Mouse (Mus musculus) midbrain, postnatal 0 days (tissue): ENCODE results near the gene Scrn2. TPM values are rescaled to one million over a fixed set of nuclear protein-coding genes. Genes with fewer than 3 reads are reported as not detected.

Experiments used
- ATAC-seq: fragments of 200-750 bp; cut with Nextera tagmentation; 2 replicates; pipeline ENCODE4 v1.8.0; 2017; ENCODE audit warnings: moderate number of reproducible peaks, mild to moderate bottlenecking, moderate TSS enrichment, moderate library complexity; ENCODE audit not compliant: low FRiP score
- DNase-seq: peaks from one replicate; pipeline ENCODE4 v3.0.0-alpha.2; 2015; ENCODE audit warnings: low spot score
- H3K27ac ChIP-seq: fragments of 300-500 bp; sonication (generic); 2 replicates; pipeline ENCODE4 v1.5.1; 2014; ENCODE audit warnings: low read depth, mild to moderate bottlenecking, low read length, mixed read lengths
- H3K27me3 ChIP-seq: fragments of 300-500 bp; sonication (generic); 2 replicates; pipeline ENCODE4 v1.6.1; 2014; ENCODE audit warnings: low read length, control low read depth, mixed read lengths; ENCODE audit not compliant: insufficient read depth
- H3K36me3 ChIP-seq: fragments of 300-500 bp; sonication (generic); 2 replicates; pipeline ENCODE4 v1.6.1; 2014; ENCODE audit warnings: low read length, control low read depth, mixed read lengths; ENCODE audit not compliant: insufficient read depth
- H3K4me1 ChIP-seq: fragments of 300-500 bp; sonication (generic); 2 replicates; pipeline ENCODE4 v1.6.1; 2014; ENCODE audit warnings: mild to moderate bottlenecking, control low read depth, antibody characterized with exemption, low read length, mixed read lengths; ENCODE audit not compliant: insufficient read depth
- H3K4me2 ChIP-seq: fragments of 300-500 bp; sonication (generic); 2 replicates; pipeline ENCODE4 v1.6.1; 2014; ENCODE audit warnings: low read depth, mild to moderate bottlenecking, low read length, mixed read lengths; ENCODE audit not compliant: poor library complexity, severe bottlenecking
- H3K4me3 ChIP-seq: fragments of 300-500 bp; sonication (generic); 2 replicates; pipeline ENCODE4 v1.5.1; 2014; ENCODE audit warnings: low read depth, mild to moderate bottlenecking, low read length, moderate library complexity
- H3K9ac ChIP-seq: fragments of 300-500 bp; sonication (generic); replicated peaks from 2 replicates; pipeline ENCODE4 v1.6.1; 2014; ENCODE audit warnings: mild to moderate bottlenecking, low read length, moderate library complexity, mixed read lengths; ENCODE audit not compliant: poor library complexity, severe bottlenecking
- H3K9me3 ChIP-seq: fragments of 300-500 bp; sonication (generic); 2 replicates; pipeline ENCODE4 v1.6.1; 2016; ENCODE audit warnings: low read length, control low read depth
- CTCF ChIP-seq: IDR thresholded peaks from 2 replicates; pipeline ENCODE4 v1.5.1; 2016; ENCODE audit warnings: antibody characterized with exemption, mild to moderate bottlenecking
- WGBS: fragments of 180-500 bp; shearing (Covaris S2); extraction: QIAGEN DNeasy Blood & Tissue Kit; methylation state at CpG from one replicate; pipeline ENCODE4 v1.1.7; 2014; 5-methylcytosine and 5-hydroxymethylcytosine counted together
- polyA plus RNA-seq: library from polyadenylated mRNA; unstranded; fragments of >200 nt; fragmentation: Nextera tagmentation; extraction: Ambion mirVana; gene quantifications from 2 replicates; pipeline ENCODE4 v1.2.1, GENCODE M21; 2015
- total RNA-seq: library from RNA; depleted of rRNA; stranded (reverse); fragments of >200 nt; gene quantifications from 2 replicates; pipeline ENCODE4 v1.2.3, GENCODE M21; 2014; rRNA removed

The Scrn2 gene
- total RNA-seq (19.6 and 22.3 TPM in 2 replicates), polyA plus RNA-seq (11.1 and 11.9 TPM in 2 replicates)

- Histone ChIP-seq H3K9ac (peak within 1 kb of the TSS; percentile 67), H3K4me1 (no peaks in the 10 kb centered on the region; the same call in 1 of the 2 replicates), H3K36me3 (0 out of 2 replicates have a peak, but pooled peaks cover 2% of the 10 kb centered on the region), H3K9me3 (no peaks in the 10 kb centered on the region), H3K4me3 (peak within 1 kb of the TSS; percentile 63), H3K27me3 (peaks cover 9% of the 10 kb centered on the region; the same call in 1 of the 2 replicates), H3K4me2 (peak within 1 kb of the TSS; percentile 85), H3K27ac (peak within 1 kb of the TSS; percentile 69)
- WGBS = 0% methylated on average over 25 of the region's 25 CpGs
- ATAC-seq (peak; percentile 55; the same call in 1 of the 2 replicates), DNase-seq (peak; percentile 86)
- peak; percentile 90 for TF ChIP-seq CTCF
Observed at GRCm38 (mm10) chr11:97029686-97030417, at the start of gene Scrn2. Gene Scrn2, plus strand, starts transcription at chr11:97029938.

GRCm38 (mm10) chr11:96980021-96980420 is 49.7 kb upstream of the Scrn2 start:
- no peak for ATAC-seq
- H3K4me3 ChIP-seq = no peak overlapping the region
- WGBS = 76% methylated on average over 5 of the region's 5 CpGs
- no peak overlapping the region for H3K27ac ChIP-seq
- 0 out of 2 replicates have a peak, but pooled peaks cover 3% of the 10 kb centered on the region for H3K27me3 ChIP-seq
- H3K4me2 ChIP-seq = no peak overlapping the region
- no peak for DNase-seq
- no peaks in the 10 kb centered on the region for H3K36me3 ChIP-seq
- H3K9me3 ChIP-seq = no peaks in the 10 kb centered on the region
- no peak overlapping the region for H3K9ac ChIP-seq
- peaks cover 11% of the 10 kb centered on the region for H3K4me1 ChIP-seq
- TF ChIP-seq CTCF = no peak

- WGBS = 72% methylated on average over 15 of the region's 15 CpGs
- no peak overlapping the region for H3K9ac ChIP-seq
- no peaks in the 10 kb centered on the region for H3K36me3 ChIP-seq
- 0 out of 2 replicates have a peak, but pooled peaks cover 3% of the 10 kb centered on the region for H3K27me3 ChIP-seq
- H3K4me3 ChIP-seq = no peak overlapping the region
- no peak overlapping the region for H3K27ac ChIP-seq
- no peak for TF ChIP-seq CTCF
- H3K9me3 ChIP-seq = no peaks in the 10 kb centered on the region
- DNase-seq = no peak
- H3K4me2 ChIP-seq = no peak overlapping the region
- ATAC-seq = no peak
- no peaks in the 10 kb centered on the region; the same call in 1 of the 2 replicates for H3K4me1 ChIP-seq
Observed at GRCm38 (mm10) chr11:96981461-96981860, 48.3 kb upstream of the Scrn2 start.

- H3K27me3 ChIP-seq = 0 out of 2 replicates have a peak, but pooled peaks cover 3% of the 10 kb centered on the region
- H3K36me3 ChIP-seq = no peaks in the 10 kb centered on the region
- ATAC-seq (no peak), DNase-seq (peak; percentile 83)
- no peak overlapping the region; the same call in 1 of the 2 replicates for H3K4me2 ChIP-seq
- no peaks in the 10 kb centered on the region for H3K9me3 ChIP-seq
- WGBS = 6% methylated on average over 7 of the region's 7 CpGs
- no peak overlapping the region for H3K4me3 ChIP-seq
- no peak overlapping the region for H3K27ac ChIP-seq
- H3K4me1 ChIP-seq = no peaks in the 10 kb centered on the region; the same call in 1 of the 2 replicates
- TF ChIP-seq CTCF = peak; percentile 95
- 0 out of 2 replicates have a peak overlapping the region, but pooled peaks have one; percentile 19 for H3K9ac ChIP-seq
Observed at GRCm38 (mm10) chr11:96982355-96982754, 47.4 kb upstream of the Scrn2 start.

- WGBS = 80% methylated on average over 7 of the region's 7 CpGs
- Histone ChIP-seq H3K9ac (0 out of 2 replicates have a peak within 1 kb of the TSS, but pooled peaks have one; percentile 19), H3K4me2 (no peak within 1 kb of the TSS; the same call in 1 of the 2 replicates), H3K4me3 (no peak within 1 kb of the TSS), H3K9me3 (no peaks in the 10 kb centered on the region), H3K27ac (no peak within 1 kb of the TSS), H3K4me1 (no peaks in the 10 kb centered on the region; the same call in 1 of the 2 replicates), H3K36me3 (no peaks in the 10 kb centered on the region), H3K27me3 (0 out of 2 replicates have a peak, but pooled peaks cover 3% of the 10 kb centered on the region)
- DNase-seq (no peak), ATAC-seq (no peak)
- TF ChIP-seq CTCF = no peak
Observed at GRCm38 (mm10) chr11:96982859-96983258, 46.9 kb upstream of the Scrn2 start, which contains the start of gene Sp2. Gene Sp2, minus strand, starts transcription at chr11:96982959.

GRCm38 (mm10) chr11:96984903-96985302 is 44.8 kb upstream of the Scrn2 start:
- 21% methylated on average over 4 of the region's 4 CpGs for WGBS
- Histone ChIP-seq H3K27ac (no peak overlapping the region), H3K36me3 (no peaks in the 10 kb centered on the region), H3K4me1 (no peaks in the 10 kb centered on the region; the same call in 1 of the 2 replicates), H3K4me2 (no peak overlapping the region), H3K9me3 (no peaks in the 10 kb centered on the region), H3K27me3 (0 out of 2 replicates have a peak, but pooled peaks cover 3% of the 10 kb centered on the region), H3K9ac (no peak overlapping the region), H3K4me3 (no peak overlapping the region)
- no peak for TF ChIP-seq CTCF
- DNase-seq (no peak), ATAC-seq (no peak)
